Mouse (Mus musculus) erythroid progenitor cell, adult 5-6 weeks (primary cell): ENCODE results near the gene Efr3b. TPM values are rescaled to one million over a fixed set of nuclear protein-coding genes. Genes with fewer than 3 reads are reported as not detected.
"Not testable (repeated sequence)": the region's sequence is repeated elsewhere in the genome, so short reads cannot be mapped to it uniquely, and the experiment has no call there.

Experiments
- ATAC-seq: replicated peaks from 2 replicates; pipeline ENCODE4 v1.8.0; 2016; ENCODE audit warnings: moderate number of reproducible peaks, mild to moderate bottlenecking, moderate TSS enrichment, inconsistent platforms; ENCODE audit not compliant: poor library complexity, low FRiP score, severe bottlenecking
- total RNA-seq, 2 experiments: library from RNA; stranded (forward) in 1 of 2; stranded (reverse) in 1 of 2; fragments of 150-400 nt in 1 of 2; fragments of 186-747, 209-891 nt in 1 of 2; gene quantifications; 2 replicates each; pipeline versions ENCODE4 v1.2.3 to v1.2.4; 2015 to 2017; ENCODE audit warnings: low replicate concordance in 2 of 2

Gene Efr3b
- total RNA-seq, 2 experiments from 2014 or later, result not detected

GRCm38 (mm10) chr12:3989943-3990342, 48.8 kb downstream of the Efr3b start:
- no peak for ATAC-seq

- ATAC-seq, result no peak
Measured at GRCm38 (mm10) chr12:3984446-3984845, 54.3 kb downstream of the Efr3b start.

- no peak for ATAC-seq
Measured at GRCm38 (mm10) chr12:3983736-3984135, 55.0 kb downstream of the Efr3b start.

- no peak for ATAC-seq
Measured at GRCm38 (mm10) chr12:3982257-3982656, 56.5 kb downstream of the Efr3b start.

GRCm38 (mm10) chr12:3981350-3982131, 57.2 kb downstream of the Efr3b start:
- no peak for ATAC-seq

- no peak for ATAC-seq
Measured at GRCm38 (mm10) chr12:3980991-3981349, 57.7 kb downstream of the Efr3b start.

GRCm38 (mm10) chr12:3973169-3973568, 65.5 kb downstream of the Efr3b start:
- ATAC-seq, result not testable (repeated sequence)

- no peak for ATAC-seq
Measured at GRCm38 (mm10) chr12:3968380-3968779, 70.3 kb downstream of the Efr3b start.

GRCm38 (mm10) chr12:3967196-3967595, 71.5 kb downstream of the Efr3b start:
- ATAC-seq, result no peak

- ATAC-seq, result no peak
Measured at GRCm38 (mm10) chr12:3960553-3960952, 78.2 kb downstream of the Efr3b start.

GRCm38 (mm10) chr12:3959791-3960543, 78.7 kb downstream of the Efr3b start:
- no peak for ATAC-seq

GRCm38 (mm10) chr12:3956351-3956750, 82.4 kb downstream of the Efr3b start:
- ATAC-seq, result no peak

GRCm38 (mm10) chr12:3955371-3955770, 83.3 kb downstream of the Efr3b start:
- no peak for ATAC-seq

GRCm38 (mm10) chr12:3954651-3955050, 84.1 kb downstream of the Efr3b start, which contains the start of gene Pomc:
Gene Pomc, plus strand, starts transcription at chr12:3954951.
- no peak for ATAC-seq

- ATAC-seq, result no peak
Measured at GRCm38 (mm10) chr12:3947503-3947902, 91.2 kb downstream of the Efr3b start.

- no peak for ATAC-seq
Measured at GRCm38 (mm10) chr12:3944454-3945073, 94.2 kb downstream of the Efr3b start.

GRCm38 (mm10) chr12:3942026-3942425, 96.7 kb downstream of the Efr3b start:
- no peak for ATAC-seq

- ATAC-seq, result not testable (repeated sequence)
Measured at GRCm38 (mm10) chr12:3930090-3930865, 108.4 kb downstream of the Efr3b start.

- ATAC-seq, result no peak
Measured at GRCm38 (mm10) chr12:3928841-3929240, 109.9 kb downstream of the Efr3b start.

- no peak for ATAC-seq
Measured at GRCm38 (mm10) chr12:3926127-3926526, 112.6 kb downstream of the Efr3b start.
